Mouse (Mus musculus): ENCODE results near the gene Brd3os.

GRCm38 (mm10) chr2:27394158-27394832 lies 47.8 kb upstream of the Brd3os start:
- no peak for TF ChIP-seq POLR2A (IDR thresholded peaks at IDR 0.05; ENCODE audit: insufficient read depth, low read length)
- no peak for TF ChIP-seq CTCF (IDR thresholded peaks at IDR 0.05; ENCODE audit: low read depth, low read length)
- TF ChIP-seq EP300 (IDR thresholded peaks at IDR 0.05; ENCODE audit: insufficient read depth, low read depth, low read length), result no peak
